Comparison of ENCODE assay signal across 22 mouse cellular contexts in the genomic region with DNA sequence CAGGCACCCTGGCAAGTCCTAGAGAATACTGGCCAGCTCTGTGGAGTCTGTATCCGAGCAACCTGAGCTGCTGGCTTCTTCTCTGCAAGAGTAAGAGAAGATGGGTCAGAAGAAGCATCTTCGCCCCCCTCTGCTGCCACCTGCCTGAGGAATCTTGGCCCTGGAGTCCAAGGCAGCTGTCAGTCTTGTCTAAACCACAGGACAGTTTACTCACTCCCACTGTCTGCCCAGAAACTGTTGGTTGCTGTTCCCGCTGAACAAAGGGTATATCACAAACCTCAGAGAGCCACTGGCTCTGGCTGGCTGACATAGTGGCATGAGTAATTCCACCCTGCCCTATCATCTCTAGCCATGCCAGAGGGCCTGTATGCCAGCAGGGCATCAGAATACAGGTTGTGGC. TPM values are rescaled to one million over a fixed set of nuclear protein-coding genes. Genes with fewer than 3 reads are reported as not detected.
DNase-seq lines count a peak whose midpoint lies in the region; ATAC-seq and TF ChIP-seq lines count a peak whose summit lies in the region.
"Had no signal": no experiment of that assay in that cellular context is flagged by ENCODE, and none has a peak within 500 bp of the region (broad histone marks: within the 10 kb centered on the region; RNA-seq: fewer than 3 reads in every experiment).

No protein-coding gene starts in this region.

- DNase-seq in thymus, postnatal 4 days: peak; percentile 10
- DNase-seq in thymus, postnatal 25 days: no peak
- no peak for DNase-seq in liver, embryonic 11.5 days (ENCODE audit: low spot score)
- no peak for DNase-seq in natural killer cell, adult 2 months (ENCODE audit: low spot score in 2 of 2)
- DNase-seq: adrenal gland, adult 8-10 months; adrenal gland, postnatal 14 days; adrenal gland, postnatal 36 days; B cell, adult 2 months; cerebellum, adult 11-12 months; cerebellum, adult 2 months; cerebellum, adult 9-10 months; cerebellum, postnatal 10 days; cerebellum, postnatal 25 days had no signal

- WGBS in liver, embryonic 11.5 days: 72% methylated on average over 3 of the region's 3 CpGs

- no peak overlapping the region for H3K9ac ChIP-seq in liver, embryonic 11.5 days (ENCODE audit: low read depth, low read length)
- H3K9ac ChIP-seq: embryonic facial prominence, embryonic 12.5 days; forebrain, embryonic 12.5 days had no signal

- no peak overlapping the region for H3K4me2 ChIP-seq in myocyte (ENCODE audit: low read depth)
- no peak overlapping the region for H3K4me2 ChIP-seq in liver, embryonic 11.5 days
- H3K4me2 ChIP-seq: embryonic facial prominence, embryonic 12.5 days; forebrain, embryonic 12.5 days had no signal

- no peak overlapping the region for H3ac ChIP-seq in C2C12 (ENCODE audit: control insufficient read depth, insufficient read length, low read depth)
- no peak overlapping the region for H3ac ChIP-seq in myocyte (ENCODE audit: control insufficient read depth, insufficient read length)

- H3K4me3 ChIP-seq in C2C12 (ENCODE audit: insufficient read depth, poor library complexity, severe bottlenecking) (no peak overlapping the region), myocyte (no peak overlapping the region)
- H3K4me3 ChIP-seq in liver, embryonic 11.5 days (ENCODE audit: low read depth, low read length): no peak overlapping the region
- H3K4me3 ChIP-seq: embryonic facial prominence, embryonic 10.5 days; embryonic facial prominence, embryonic 12.5 days; forebrain, embryonic 12.5 days had no signal

- H3K79me2 ChIP-seq in C2C12 (ENCODE audit: control insufficient read depth, insufficient read depth) (no peaks in the 10 kb centered on the region), myocyte (ENCODE audit: control insufficient read depth, insufficient read depth) (no peaks in the 10 kb centered on the region)

- H3K9me3 ChIP-seq in liver, embryonic 11.5 days (ENCODE audit: control insufficient read depth, low read length): no peaks in the 10 kb centered on the region
- H3K9me3 ChIP-seq: embryonic facial prominence, embryonic 10.5 days; embryonic facial prominence, embryonic 12.5 days; forebrain, embryonic 12.5 days had no signal

- H3K4me1 ChIP-seq in liver, embryonic 11.5 days (replicated peaks; ENCODE audit: control insufficient read depth, insufficient read depth, low read length): no peaks in the 10 kb centered on the region
- H3K4me1 ChIP-seq: embryonic facial prominence, embryonic 10.5 days; embryonic facial prominence, embryonic 12.5 days; forebrain, embryonic 12.5 days had no signal

- ATAC-seq in liver, embryonic 11.5 days (replicated peaks; ENCODE audit: low FRiP score): no peak
- ATAC-seq: activated CD4-positive, CD25-positive, alpha-beta regulatory T cell, adult 4 months; forebrain, embryonic 14.5 days; forebrain, embryonic 16.5 days; Patski had no signal

- no peaks in the 10 kb centered on the region for H3K79me3 ChIP-seq in C2C12 (ENCODE audit: low read depth)

- TF ChIP-seq CTCF in C2C12 (IDR thresholded peaks at IDR 0.05; ENCODE audit: control insufficient read depth, insufficient read depth, insufficient read length): no peak

- H3K36me3 ChIP-seq in C2C12 (ENCODE audit: control insufficient read depth, insufficient read depth) (peaks cover 13% of the 10 kb centered on the region), myocyte (ENCODE audit: control insufficient read depth, insufficient read depth) (peaks cover 6% of the 10 kb centered on the region)
- no peaks in the 10 kb centered on the region for H3K36me3 ChIP-seq in liver, embryonic 11.5 days (ENCODE audit: control insufficient read depth, insufficient read depth, low read length)

- no peak for TF ChIP-seq POLR2A in myocyte (IDR thresholded peaks at IDR 0.05; ENCODE audit: insufficient read length, low read depth)

- H3K27ac ChIP-seq in liver, embryonic 11.5 days (ENCODE audit: low read depth, low read length): no peak overlapping the region
- H3K27ac ChIP-seq: embryonic facial prominence, embryonic 10.5 days; embryonic facial prominence, embryonic 12.5 days; forebrain, embryonic 12.5 days had no signal

- H3K27me3 ChIP-seq in C2C12 (ENCODE audit: control insufficient read depth, insufficient read depth, insufficient read length) (no peaks in the 10 kb centered on the region), myocyte (ENCODE audit: control insufficient read depth, insufficient read depth, insufficient read length) (no peaks in the 10 kb centered on the region)
- H3K27me3 ChIP-seq in liver, embryonic 11.5 days (replicated peaks; ENCODE audit: control insufficient read depth, insufficient read depth, low read length): no peaks in the 10 kb centered on the region
- H3K27me3 ChIP-seq: embryonic facial prominence, embryonic 12.5 days; forebrain, embryonic 12.5 days; Patski had no signal

TF ChIP-seq in C2C12, 6 proteins besides CTCF, POLR2A, EP300 and RAD21:
- TF ChIP-seq CEBPB (IDR thresholded peaks at IDR 0.05; ENCODE audit: low read depth) (no peak), MYOD1 (IDR thresholded peaks at IDR 0.05; ENCODE audit: control insufficient read depth, insufficient read length, low read depth) (peak; percentile 71)

TF ChIP-seq in myocyte, 11 proteins besides CTCF, POLR2A, EP300 and RAD21:
- TF ChIP-seq TCF12 (IDR thresholded peaks at IDR 0.05; ENCODE audit: insufficient read depth, poor library complexity, severe bottlenecking) (peak; percentile 62), POLR2AphosphoS2 (IDR thresholded peaks at IDR 0.05; ENCODE audit: insufficient read length, low read depth) (no peak), TCF3 (IDR thresholded peaks at IDR 0.05; ENCODE audit: insufficient read length, low read depth) (peak; percentile 18), CEBPB (IDR thresholded peaks at IDR 0.05; ENCODE audit: insufficient read depth, poor library complexity, severe bottlenecking) (no peak), MYOG (IDR thresholded peaks at IDR 0.05; ENCODE audit: control insufficient read depth in 1 of 3, insufficient read depth in 1 of 3, insufficient read length in 2 of 3, low read depth in 2 of 3) (peak in 2 of 3 experiments; percentile 1 to 87), MYOD1 (IDR thresholded peaks at IDR 0.05; ENCODE audit: control insufficient read depth in 1 of 3, insufficient read length in 2 of 3, low read depth in 2 of 3) (peak in 2 of 3 experiments; percentile 77 to 87), REST (IDR thresholded peaks at IDR 0.05; ENCODE audit: insufficient read depth, insufficient read length) (no peak)

RNA-seq across cellular contexts. Expression of gene Mfsd2a, which starts 13.8 kb away (rescaled TPM):
- polyA plus RNA-seq in C2C12 (2012; fragmentation: generic; extraction: Trizol) (8.9 TPM), myocyte (2012; fragmentation: generic; extraction: Trizol) (7.5 TPM)
- 0.64 and 0.68 TPM in 2 replicates for polyA plus RNA-seq in liver, embryonic 11.5 days (2014; fragmentation: Nextera tagmentation; extraction: Ambion mirVana)

RNA-seq across cellular contexts. Expression of gene Mycl, which starts 48.2 kb away (rescaled TPM):
- 11.5 TPM for polyA plus RNA-seq in C2C12 (2012; fragmentation: generic; extraction: Trizol)
- polyA plus RNA-seq in myocyte (2012; fragmentation: generic; extraction: Trizol): 9.6 TPM
- polyA plus RNA-seq in liver, embryonic 11.5 days (2014; fragmentation: Nextera tagmentation; extraction: Ambion mirVana): 3.1 and 4.0 TPM in 2 replicates
- polyA plus RNA-seq: activated CD4-positive, CD25-positive, alpha-beta regulatory T cell, adult 4 months had no signal
